Mouse (Mus musculus) testis, adult 2 months (tissue): ENCODE results near the gene Pheta2. TPM values are rescaled to one million over a fixed set of nuclear protein-coding genes. Genes with fewer than 3 reads are reported as not detected.
"Not testable (repeated sequence)": the region's sequence is repeated elsewhere in the genome, so short reads cannot be mapped to it uniquely, and the experiment has no call there.

ENCODE experiments used
- H3K27ac ChIP-seq: fragments of 200-500 bp; 2 replicates; pipeline ENCODE4 v1.5.1; 2012; ENCODE audit warnings: low read depth, low read length; ENCODE audit not compliant: control insufficient read depth, insufficient read depth
- H3K27me3 ChIP-seq: fragments of 200-500 bp; 2 replicates; pipeline ENCODE4 v1.6.1; 2012; ENCODE audit warnings: mild to moderate bottlenecking, low read length, moderate library complexity; ENCODE audit not compliant: control insufficient read depth, insufficient read depth
- H3K36me3 ChIP-seq: fragments of 200-500 bp; 2 replicates; pipeline ENCODE4 v1.6.1; 2012; ENCODE audit warnings: mild to moderate bottlenecking, low read length; ENCODE audit not compliant: control insufficient read depth, insufficient read depth
- H3K4me1 ChIP-seq: fragments of 200-500 bp; 2 replicates; pipeline ENCODE4 v1.6.1; 2012; ENCODE audit warnings: low read length; ENCODE audit not compliant: control insufficient read depth, insufficient read depth
- H3K4me3 ChIP-seq: fragments of 200-500 bp; 2 replicates; pipeline ENCODE4 v1.5.1; 2012; ENCODE audit warnings: low read depth, mild to moderate bottlenecking, low read length, moderate library complexity, mixed read lengths; ENCODE audit not compliant: control insufficient read depth
- CTCF ChIP-seq: fragments of 200-500 bp; IDR thresholded peaks from 2 replicates; pipeline ENCODE4 v1.5.1; 2012; ENCODE audit warnings: low read depth, mild to moderate bottlenecking, inconsistent platforms, low read length, moderate library complexity; ENCODE audit not compliant: control insufficient read depth, insufficient read depth, insufficient replicate concordance
- POLR2A ChIP-seq: fragments of 200-500 bp; IDR thresholded peaks from 2 replicates; pipeline ENCODE4 v1.6.1; 2012; ENCODE audit warnings: low read depth, mild to moderate bottlenecking, inconsistent platforms, low read length, moderate library complexity; ENCODE audit not compliant: control insufficient read depth
- polyA plus RNA-seq: library from polyadenylated mRNA; depleted of rRNA; stranded (reverse); fragments of >200 nt; gene quantifications from 2 replicates; pipeline ENCODE4 v1.2.3, GENCODE M21; 2012; rRNA removed

Pheta2 gene
- polyA plus RNA-seq, 1 experiment: 5.5 TPM

- H3K4me3 ChIP-seq: peak overlapping the region; percentile 59; the same call in 1 of the 2 replicates
- H3K27me3 ChIP-seq: no peaks in the 10 kb centered on the region
- peaks cover 13% of the 10 kb centered on the region for H3K4me1 ChIP-seq
- TF ChIP-seq CTCF (no peak), POLR2A (no peak)
- H3K36me3 ChIP-seq: no peaks in the 10 kb centered on the region
- H3K27ac ChIP-seq: no peak overlapping the region
Measured at GRCm38 (mm10) chr15:82380714-82381062, 41.9 kb downstream of the Pheta2 start.

DNA sequence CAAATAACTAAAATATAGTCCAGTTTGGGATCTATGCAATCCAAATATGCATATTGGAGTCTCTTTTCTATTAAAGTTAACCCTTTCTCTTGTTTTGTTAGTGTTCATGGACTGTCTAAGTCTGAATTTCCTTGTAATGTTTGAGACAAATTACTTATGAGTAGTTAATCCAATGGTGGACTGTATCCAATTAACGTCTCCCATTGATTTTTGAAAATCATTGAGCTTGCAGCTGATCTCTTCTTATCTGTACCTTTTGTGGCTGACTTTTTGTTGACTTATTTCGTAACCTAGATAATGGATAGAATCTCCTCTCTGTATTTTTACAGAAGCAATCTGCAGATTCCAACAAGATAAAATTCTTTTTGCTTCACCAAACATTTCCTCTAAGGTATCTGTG is 43.7 kb downstream of the Pheta2 start:
- TF ChIP-seq CTCF (no peak), POLR2A (no peak)
- Histone ChIP-seq H3K27ac (no peak overlapping the region), H3K36me3 (no peaks in the 10 kb centered on the region), H3K27me3 (no peaks in the 10 kb centered on the region), H3K4me3 (no peak overlapping the region), H3K4me1 (peaks cover 13% of the 10 kb centered on the region)

- H3K27ac ChIP-seq: no peak overlapping the region
- H3K4me1 ChIP-seq: peaks cover 3% of the 10 kb centered on the region; the same call in 1 of the 2 replicates
- TF ChIP-seq POLR2A (no peak), CTCF (no peak)
- H3K4me3 ChIP-seq: no peak overlapping the region
- no peaks in the 10 kb centered on the region for H3K27me3 ChIP-seq
- H3K36me3 ChIP-seq: no peaks in the 10 kb centered on the region
Measured at GRCm38 (mm10) chr15:82385729-82386128, 47.0 kb downstream of the Pheta2 start.

DNA sequence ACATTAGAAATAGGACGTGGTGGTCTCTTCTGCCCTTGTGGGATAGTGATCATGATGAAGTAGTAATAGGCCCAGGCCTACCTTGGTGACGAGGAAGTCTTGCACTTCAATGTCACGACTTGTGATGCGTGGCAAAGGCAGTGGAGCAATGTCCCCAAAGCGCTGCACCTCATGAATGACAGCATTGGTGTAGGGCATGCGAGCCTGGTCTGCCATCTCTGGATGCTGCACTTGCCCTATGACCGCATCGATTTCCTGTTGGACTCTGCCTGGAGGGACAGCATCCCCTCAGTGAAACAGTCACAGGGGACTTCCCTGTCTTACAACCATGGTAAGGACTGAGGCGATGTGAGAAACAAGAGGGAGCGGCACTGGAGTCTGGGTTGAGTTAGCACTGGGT is 51.2 kb downstream of the Pheta2 start:
- not testable (repeated sequence) for H3K27ac ChIP-seq, H3K4me3 ChIP-seq, H3K36me3 ChIP-seq, H3K27me3 ChIP-seq, H3K4me1 ChIP-seq

DNA sequence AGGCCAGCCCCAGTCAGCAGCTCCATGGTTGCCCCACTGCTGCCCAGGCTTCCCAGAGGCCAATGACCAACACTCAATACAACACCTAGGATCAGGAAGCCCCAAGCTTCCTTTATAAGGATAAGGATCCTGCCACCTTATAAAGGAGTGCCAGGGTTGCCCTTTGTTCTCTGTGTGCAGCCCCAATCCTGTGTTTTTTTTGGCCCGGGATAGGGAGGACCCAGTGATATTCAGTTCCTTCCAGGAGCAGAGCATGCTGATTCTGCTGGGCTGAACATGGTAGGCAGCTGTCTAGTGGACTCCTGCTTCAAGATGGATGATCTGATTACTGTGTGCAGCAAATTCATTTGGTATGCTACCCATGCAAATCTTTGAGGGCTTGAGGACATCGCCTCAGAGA is 55.2 kb downstream of the Pheta2 start, which contains the start of gene Cyp2d11:
Cyp2d11 (minus strand) TSS at position 101 of the 400 bp plus-strand sequence.
- not testable (repeated sequence) for H3K27me3 ChIP-seq, H3K4me3 ChIP-seq, H3K4me1 ChIP-seq, H3K36me3 ChIP-seq, H3K27ac ChIP-seq

Other genes with a start within 250 kb of the Pheta2 start
- 18.1 and 19.9 TPM in 2 replicates for gene Ccdc134, start 211.0 kb upstream of the Pheta2 start, polyA plus RNA-seq
- 36.2 and 40.1 TPM in 2 replicates for gene Srebf2, start 191.8 kb upstream of the Pheta2 start, polyA plus RNA-seq
- gene Shisa8, start 126.1 kb upstream of the Pheta2 start, polyA plus RNA-seq: 0.31 and 0.61 TPM in 2 replicates
- 7.2 and 8.0 TPM in 2 replicates for gene Tnfrsf13c, start 114.6 kb upstream of the Pheta2 start, polyA plus RNA-seq
- gene Cenpm, start 94.2 kb upstream of the Pheta2 start, polyA plus RNA-seq: 14.6 and 21.3 TPM in 2 replicates
- 7.8 and 9.4 TPM in 2 replicates for gene 1500009C09Rik, start 86.5 kb upstream of the Pheta2 start, polyA plus RNA-seq
- gene Sept3, start 64.0 kb upstream of the Pheta2 start, polyA plus RNA-seq: 12.1 and 14.0 TPM in 2 replicates
- 149 and 170 TPM in 2 replicates for gene Wbp2nl, start 40.0 kb upstream of the Pheta2 start, polyA plus RNA-seq
- gene Naga, start within 50 bp of the Pheta2 start, polyA plus RNA-seq: 45.3 and 48.9 TPM in 2 replicates
- 129 and 140 TPM in 2 replicates for gene Smdt1, start within 50 bp of the Pheta2 start, polyA plus RNA-seq
- 240 and 246 TPM in 2 replicates for gene Ndufa6, start 15.4 kb downstream of the Pheta2 start, polyA plus RNA-seq
- 9.9 and 11.0 TPM in 2 replicates for gene Cyp2d22, start 41.3 kb downstream of the Pheta2 start, polyA plus RNA-seq
- gene Cyp2d11, start 55.1 kb downstream of the Pheta2 start, polyA plus RNA-seq: not detected in 2 replicates
- 0.10 TPM in 1 of 2 replicates, not detected in the other for gene Cyp2d10, start 68.3 kb downstream of the Pheta2 start, polyA plus RNA-seq
- not detected in 2 replicates for gene Cyp2d9, start 94.5 kb downstream of the Pheta2 start, polyA plus RNA-seq
- gene Cyp2d12, start 216.1 kb downstream of the Pheta2 start, polyA plus RNA-seq: not detected in 2 replicates